Mouse (Mus musculus) liver, postnatal 0 days (tissue): ENCODE measurements around the gene Fshr.

Experiments used
- CTCF ChIP-seq: sonication (generic); IDR thresholded peaks from 2 replicates; pipeline ENCODE4 v1.5.1; 2016; ENCODE audit warnings: antibody characterized with exemption, low read depth
- EP300 ChIP-seq: IDR thresholded peaks from 2 replicates; pipeline ENCODE4 v1.6.1; 2016; ENCODE audit warnings: antibody characterized with exemption, low read depth, mild to moderate bottlenecking

- no peak for TF ChIP-seq CTCF
- TF ChIP-seq EP300, result no peak
Observed at GRCm38 (mm10) chr17:89009117-89009516, 191.4 kb downstream of the Fshr start.
